Mouse (Mus musculus) forebrain, embryonic 11.5 days (tissue): Measurements from ENCODE around the gene Pde12. TPM values are rescaled to one million over a fixed set of nuclear protein-coding genes. Genes with fewer than 3 reads are reported as not detected.
"Not testable (repeated sequence)": the region's sequence is repeated elsewhere in the genome, so short reads cannot be mapped to it uniquely, and the experiment has no call there.

Experiments used
- ATAC-seq: fragments of 200-750 bp; cut with Nextera tagmentation; replicated peaks from 2 replicates; pipeline ENCODE4 v1.8.0; 2017; ENCODE audit warnings: moderate TSS enrichment; ENCODE audit not compliant: low FRiP score
- DNase-seq: peaks from one replicate; pipeline ENCODE4 v3.0.0-alpha.2; 2017; ENCODE audit warnings: low spot score
- H3K27ac ChIP-seq: fragments of 300-500 bp; sonication (generic); 2 replicates; pipeline ENCODE4 v1.5.1; 2014; ENCODE audit warnings: low read depth, low read length
- H3K27me3 ChIP-seq: fragments of 300-500 bp; sonication (generic); 2 replicates; pipeline ENCODE4 v1.6.1; 2014; ENCODE audit warnings: mild to moderate bottlenecking, low read length, mixed read lengths; ENCODE audit not compliant: control insufficient read depth, insufficient read depth
- H3K36me3 ChIP-seq: fragments of 300-500 bp; sonication (generic); 2 replicates; pipeline ENCODE4 v1.6.1; 2014; ENCODE audit warnings: mild to moderate bottlenecking, low read length, moderate library complexity, mixed read lengths; ENCODE audit not compliant: control insufficient read depth, insufficient read depth
- H3K4me1 ChIP-seq: fragments of 300-500 bp; sonication (generic); replicated peaks from 2 replicates; pipeline ENCODE4 v1.6.1; 2014; ENCODE audit warnings: low read length, mixed read lengths; ENCODE audit not compliant: control insufficient read depth, insufficient read depth
- H3K4me2 ChIP-seq: fragments of 300-500 bp; sonication (generic); 2 replicates; pipeline ENCODE4 v1.6.1; 2014; ENCODE audit warnings: low read depth, mild to moderate bottlenecking, low read length, moderate library complexity, mixed read lengths; ENCODE audit not compliant: severe bottlenecking
- H3K4me3 ChIP-seq: fragments of 300-500 bp; sonication (generic); 2 replicates; pipeline ENCODE4 v1.5.1; 2014; ENCODE audit warnings: low read depth, low read length
- H3K9ac ChIP-seq: fragments of 300-500 bp; sonication (generic); 2 replicates; pipeline ENCODE4 v1.6.1; 2014; ENCODE audit warnings: low read length
- H3K9me3 ChIP-seq: fragments of 300-500 bp; sonication (generic); 2 replicates; pipeline ENCODE4 v1.6.1; 2016; ENCODE audit warnings: low read length, mixed read lengths; ENCODE audit not compliant: control insufficient read depth
- WGBS: fragments of 180-500 bp; shearing (Covaris S2); extraction: QIAGEN DNeasy Blood & Tissue Kit; methylation state at CpG from one replicate; pipeline ENCODE4 v1.1.7; 2014; 5-methylcytosine and 5-hydroxymethylcytosine counted together
- polyA plus RNA-seq: library from polyadenylated mRNA; unstranded; fragments of >200 nt; fragmentation: Nextera tagmentation; extraction: Ambion mirVana; gene quantifications from 2 replicates; pipeline ENCODE4 v1.2.1, GENCODE M21; 2014

The Pde12 gene
- polyA plus RNA-seq, 1 experiment from 2014 or later, result 13.4 TPM

DNA sequence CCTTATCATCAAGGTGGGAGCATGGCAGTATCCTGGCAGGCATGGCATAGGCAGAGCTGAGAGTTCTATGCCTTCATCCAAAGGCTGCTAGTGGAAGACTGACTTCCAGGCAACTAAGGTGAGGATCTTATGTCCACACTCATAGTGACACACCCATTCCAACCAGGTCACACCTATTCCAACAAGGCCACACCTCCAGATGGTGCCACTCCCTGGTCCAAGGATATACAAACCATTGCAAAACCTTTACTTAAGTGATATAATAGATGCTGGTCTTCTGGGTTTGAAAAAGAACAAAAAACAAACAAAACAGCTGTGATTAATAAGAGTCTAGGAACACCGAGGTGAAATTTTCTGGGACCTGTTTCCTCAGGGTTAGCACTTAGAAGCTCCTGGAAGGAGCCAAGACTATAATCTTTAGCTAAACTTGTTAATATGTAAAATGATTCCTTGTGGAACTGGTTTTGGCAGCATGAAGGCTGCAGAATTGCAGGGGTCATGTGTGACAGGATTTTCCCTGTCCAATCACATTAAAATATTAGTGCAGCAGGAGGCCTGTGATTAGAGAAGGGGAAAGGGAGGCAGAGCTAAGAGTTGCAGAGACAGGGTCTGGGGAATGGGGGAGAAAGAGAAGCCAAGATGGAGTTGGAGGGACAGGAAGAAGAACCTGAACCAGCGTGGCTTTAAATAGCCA, 4.9 kb upstream of the Pde12 start:
- not testable (repeated sequence) for H3K9me3 ChIP-seq, H3K4me3 ChIP-seq, H3K4me2 ChIP-seq, H3K36me3 ChIP-seq, DNase-seq, H3K9ac ChIP-seq, H3K4me1 ChIP-seq, H3K27ac ChIP-seq, ATAC-seq, H3K27me3 ChIP-seq
- 93% methylated on average over 2 of the region's 2 CpGs for WGBS

DNA sequence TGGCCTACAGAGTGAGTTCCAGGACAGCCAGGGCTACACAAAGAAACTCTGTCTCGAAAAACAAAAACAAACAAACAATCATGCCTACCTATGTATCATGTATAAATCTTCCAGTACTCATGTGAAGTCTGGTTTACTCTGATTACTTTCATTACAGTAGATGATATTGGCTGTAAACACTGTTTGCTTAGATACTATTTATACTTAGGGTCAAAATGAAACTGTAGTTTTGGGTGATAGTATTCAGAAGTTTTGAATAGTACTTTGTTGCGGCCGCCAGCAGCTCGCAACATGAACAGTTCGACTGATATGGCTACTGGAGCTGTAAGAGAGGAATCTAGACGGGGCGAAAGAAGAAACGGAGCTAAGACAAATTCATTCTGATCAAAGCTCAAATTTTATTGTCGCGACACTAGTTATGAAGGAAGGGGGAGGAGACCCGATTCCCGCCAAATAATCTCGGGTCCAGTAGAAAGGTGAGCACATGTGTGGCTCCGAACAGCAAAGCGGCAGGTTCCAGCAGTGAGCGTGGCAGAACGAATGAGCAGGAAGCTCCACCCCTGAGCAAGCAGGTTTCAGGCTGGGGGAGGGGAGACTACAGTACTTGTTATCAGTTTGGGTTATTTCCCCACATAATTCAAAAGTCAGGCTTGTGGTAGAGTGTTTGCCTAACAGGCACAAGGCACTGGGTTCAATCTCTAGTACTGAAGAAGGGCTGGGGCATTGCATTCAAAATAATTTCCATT, 2.4 kb upstream of the Pde12 start:
- H3K4me1 ChIP-seq, result peaks cover 10% of the 10 kb centered on the region
- WGBS, result 67% methylated on average over 17 of the region's 17 CpGs
- not testable (repeated sequence) for ATAC-seq, H3K9ac ChIP-seq, H3K27ac ChIP-seq, H3K27me3 ChIP-seq, H3K4me2 ChIP-seq, H3K4me3 ChIP-seq, H3K36me3 ChIP-seq, DNase-seq, H3K9me3 ChIP-seq

DNA sequence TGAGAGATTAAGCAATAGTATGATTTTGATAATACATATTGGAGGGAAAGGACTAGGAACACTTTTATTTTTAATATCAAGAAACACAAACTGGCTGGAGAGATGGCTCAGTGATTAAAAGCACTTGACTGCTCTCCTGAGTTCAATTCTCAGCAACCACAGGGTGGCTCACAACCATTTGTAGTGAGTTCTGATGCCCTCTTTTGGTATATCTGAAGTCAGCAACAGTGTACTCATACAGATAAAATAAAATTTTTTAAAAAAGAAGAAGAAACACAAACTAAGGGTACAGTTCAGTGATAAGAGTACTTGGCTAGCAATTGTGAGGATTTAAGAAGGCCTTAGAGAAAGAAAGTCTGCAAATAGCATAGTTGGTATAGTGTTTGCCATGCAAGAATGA, 1.3 kb upstream of the Pde12 start:
- Histone ChIP-seq H3K36me3 (no peaks in the 10 kb centered on the region; the same call in 1 of the 2 replicates), H3K9me3 (no peaks in the 10 kb centered on the region), H3K4me2 (no peak overlapping the region), H3K27ac (no peak overlapping the region), H3K27me3 (no peaks in the 10 kb centered on the region), H3K4me3 (no peak overlapping the region), H3K9ac (no peak overlapping the region), H3K4me1 (peaks cover 13% of the 10 kb centered on the region)
- ATAC-seq (no peak), DNase-seq (no peak)

DNA sequence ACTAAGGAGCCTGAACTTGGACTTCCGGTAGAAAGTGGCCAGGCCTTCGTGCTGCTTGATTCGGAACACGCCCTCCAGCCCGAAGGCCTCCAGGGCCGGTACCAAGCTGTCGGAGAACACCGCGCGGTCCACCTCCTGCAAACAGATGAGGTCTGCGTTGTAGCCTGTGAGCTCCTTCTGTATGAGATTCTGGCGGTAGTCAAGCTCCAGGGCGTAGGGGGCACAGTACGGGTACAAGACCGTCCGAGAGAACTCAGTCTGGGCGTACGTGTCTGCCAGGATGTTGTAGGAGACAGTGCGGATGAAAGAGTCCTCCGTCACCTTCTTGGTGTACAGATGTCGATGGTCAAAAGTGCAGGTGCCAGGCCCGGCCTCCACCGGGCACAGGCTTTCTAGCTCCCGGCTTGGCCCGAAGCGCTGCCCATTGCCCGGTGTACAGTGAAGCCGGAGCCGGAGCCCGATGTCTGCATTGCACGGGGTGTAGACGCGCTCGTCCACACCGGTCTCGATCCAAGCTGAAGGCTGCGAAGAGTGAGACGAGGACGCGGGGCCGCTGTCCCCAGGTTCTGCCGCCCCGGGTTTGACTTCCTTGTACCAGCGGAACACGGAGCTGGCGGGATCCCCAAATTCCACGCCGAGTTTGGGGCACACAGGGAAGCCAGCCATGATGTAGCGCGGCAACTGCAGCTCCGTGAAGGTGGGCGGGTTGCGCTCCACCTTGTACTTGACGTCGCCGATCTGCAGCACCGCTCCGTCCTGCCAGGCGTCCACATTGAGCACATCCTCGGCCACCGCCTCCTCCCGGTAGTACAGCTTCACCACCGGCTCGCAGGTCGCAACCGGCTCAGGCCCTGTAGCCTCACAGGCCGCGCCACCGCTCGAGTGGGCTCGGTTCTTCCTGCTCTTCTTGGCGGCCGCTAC, 1.1 kb downstream of the Pde12 start:
- H3K27me3 ChIP-seq, result no peaks in the 10 kb centered on the region
- peaks cover 13% of the 10 kb centered on the region for H3K4me1 ChIP-seq
- ATAC-seq (peak; percentile 63), DNase-seq (peak; percentile 63)
- peak overlapping the region; percentile 92 for H3K4me3 ChIP-seq
- peak overlapping the region; percentile 98 for H3K4me2 ChIP-seq
- peak overlapping the region; percentile 84 for H3K9ac ChIP-seq
- 2% methylated on average over 73 of the region's 73 CpGs for WGBS
- H3K9me3 ChIP-seq, result no peaks in the 10 kb centered on the region
- H3K27ac ChIP-seq, result 0 out of 2 replicates have a peak overlapping the region, but pooled peaks have one; percentile 65
- peaks cover 3% of the 10 kb centered on the region; the same call in 1 of the 2 replicates for H3K36me3 ChIP-seq

DNA sequence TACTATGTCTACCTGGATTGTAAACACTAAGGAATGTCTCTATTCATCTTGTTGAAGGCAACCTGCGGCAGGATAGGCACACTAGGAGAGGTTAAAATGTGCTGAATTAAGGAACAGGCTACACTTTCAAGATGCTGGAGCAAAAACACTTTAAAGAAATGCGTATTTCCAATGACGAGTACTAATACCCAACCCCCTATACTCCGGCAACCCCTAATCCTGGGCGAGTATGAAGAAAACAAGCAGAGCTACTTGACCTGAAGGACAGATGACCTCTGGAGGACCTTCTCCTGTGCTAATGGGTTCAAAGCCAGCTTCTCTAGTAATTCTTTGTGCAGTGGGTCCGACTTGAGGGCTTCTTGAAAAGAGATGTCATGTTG, 1.7 kb downstream of the Pde12 start:
- peaks cover 3% of the 10 kb centered on the region; the same call in 1 of the 2 replicates for H3K36me3 ChIP-seq
- no peaks in the 10 kb centered on the region for H3K9me3 ChIP-seq
- ATAC-seq (no peak), DNase-seq (no peak)
- H3K9ac ChIP-seq, result peak overlapping the region; percentile 84
- H3K27ac ChIP-seq, result no peak overlapping the region
- peak overlapping the region; percentile 98 for H3K4me2 ChIP-seq
- 30% methylated on average over 6 of the region's 6 CpGs for WGBS
- H3K27me3 ChIP-seq, result no peaks in the 10 kb centered on the region
- peak overlapping the region; percentile 92 for H3K4me3 ChIP-seq
- peaks cover 13% of the 10 kb centered on the region for H3K4me1 ChIP-seq

DNA sequence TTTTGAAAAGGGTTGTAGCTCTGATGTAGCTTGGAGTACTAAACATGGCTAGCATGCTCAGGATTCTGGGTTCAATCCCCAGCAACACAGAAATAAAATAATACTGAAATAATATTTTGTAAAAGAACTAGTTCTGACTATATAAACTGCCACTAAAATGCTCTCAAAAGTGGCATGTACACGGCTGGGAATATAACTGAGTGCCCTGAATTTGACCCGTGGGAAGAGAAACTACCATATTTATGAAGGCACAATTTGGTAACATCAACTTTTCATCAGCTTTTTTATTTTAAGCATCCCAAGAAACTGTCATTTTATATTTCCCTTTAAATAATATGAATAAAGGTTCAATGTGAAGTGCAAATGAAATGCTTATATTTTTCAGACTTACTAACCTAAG, 5.8 kb downstream of the Pde12 start:
- DNase-seq (no peak), ATAC-seq (no peak)
- no peak overlapping the region for H3K27ac ChIP-seq
- H3K27me3 ChIP-seq, result no peaks in the 10 kb centered on the region
- H3K36me3 ChIP-seq, result peaks cover 3% of the 10 kb centered on the region; the same call in 1 of the 2 replicates
- no peaks in the 10 kb centered on the region for H3K9me3 ChIP-seq
- 90% methylated on average over 2 of the region's 2 CpGs for WGBS
- H3K4me1 ChIP-seq, result peaks cover 10% of the 10 kb centered on the region
- H3K9ac ChIP-seq, result no peak overlapping the region
- no peak overlapping the region for H3K4me3 ChIP-seq
- H3K4me2 ChIP-seq, result no peak overlapping the region

DNA sequence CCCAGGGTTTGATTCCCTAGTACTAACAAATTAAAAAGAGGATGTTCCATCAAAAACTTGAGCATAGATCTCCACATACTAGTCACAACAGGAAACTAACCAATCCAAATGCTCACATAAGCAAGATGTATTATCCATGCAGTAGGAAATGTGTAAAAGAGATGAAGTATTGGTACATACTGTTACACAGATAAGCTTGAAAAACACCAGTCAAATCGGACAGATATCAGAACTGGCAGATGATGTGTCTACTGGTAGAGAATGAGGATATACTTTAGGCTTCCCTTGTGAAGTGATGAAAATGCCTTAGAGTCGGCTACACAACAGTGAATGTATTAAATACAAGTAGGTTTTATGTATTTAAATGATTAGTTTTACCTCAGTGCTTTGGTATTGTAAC, 7.2 kb downstream of the Pde12 start:
- Histone ChIP-seq H3K9me3 (no peaks in the 10 kb centered on the region), H3K36me3 (peaks cover 3% of the 10 kb centered on the region; the same call in 1 of the 2 replicates), H3K4me2 (no peak overlapping the region), H3K27me3 (no peaks in the 10 kb centered on the region), H3K4me3 (no peak overlapping the region), H3K4me1 (peaks cover 4% of the 10 kb centered on the region), H3K27ac (no peak overlapping the region), H3K9ac (no peak overlapping the region)
- DNase-seq (no peak), ATAC-seq (no peak)
- 87% methylated on average over 2 of the region's 2 CpGs for WGBS

DNA sequence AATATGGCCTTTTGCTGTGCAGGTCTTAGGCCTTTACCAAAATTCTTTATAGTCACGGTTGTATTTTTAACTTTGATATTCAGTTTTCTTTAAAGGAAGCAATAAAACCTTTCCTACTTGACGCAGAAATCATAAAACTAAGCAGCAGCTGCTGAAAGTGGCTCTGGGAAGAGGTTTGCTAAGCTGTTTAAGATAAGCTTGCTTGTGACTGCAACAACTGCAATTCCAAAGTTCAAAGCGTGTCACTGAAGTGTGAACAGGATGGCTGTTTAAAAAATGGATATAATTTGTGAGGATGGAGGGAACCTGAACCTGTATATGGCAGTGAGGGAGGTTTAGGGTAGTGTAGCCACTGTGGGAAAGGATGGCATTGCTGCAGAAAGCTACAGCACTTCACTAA, 7.7 kb downstream of the Pde12 start:
- H3K27me3 ChIP-seq, result no peaks in the 10 kb centered on the region
- peaks cover 2% of the 10 kb centered on the region for H3K4me1 ChIP-seq
- H3K9ac ChIP-seq, result no peak overlapping the region
- peaks cover 3% of the 10 kb centered on the region; the same call in 1 of the 2 replicates for H3K36me3 ChIP-seq
- no peak for ATAC-seq
- 89% methylated on average over 3 of the region's 3 CpGs for WGBS
- DNase-seq, result no peak
- H3K4me3 ChIP-seq, result no peak overlapping the region
- no peak overlapping the region for H3K4me2 ChIP-seq
- no peak overlapping the region for H3K27ac ChIP-seq
- H3K9me3 ChIP-seq, result no peaks in the 10 kb centered on the region
